Mouse (Mus musculus): Measurements from ENCODE around the gene Pfn1.
A peak's percentile ranks its signal among the peaks of the same experiment; 100 is the strongest.

The Pfn1 gene

GRCm38 (mm10) chr11:70654198-70654922 lies at the start of gene Pfn1:
TSS of gene Pfn1 (minus strand) at chr11:70654644.
- peak; percentile 81 to 91 for DNase-seq

GRCm38 (mm10) chr11:70702781-70703180 lies 48.3 kb upstream of the Pfn1 start:
- peak in 1 of 2 experiments; percentile 42 for DNase-seq

- no peak for DNase-seq
Measured at GRCm38 (mm10) chr11:70701984-70702733, 47.7 kb upstream of the Pfn1 start.

- DNase-seq = peak in 1 of 2 experiments; percentile 27
Measured at GRCm38 (mm10) chr11:70701221-70701955, 46.9 kb upstream of the Pfn1 start.

- peak; percentile 74 to 75 for DNase-seq
Measured at GRCm38 (mm10) chr11:70700613-70701012, 46.2 kb upstream of the Pfn1 start.

- DNase-seq = peak; percentile 98
Measured at GRCm38 (mm10) chr11:70699722-70700556, 45.5 kb upstream of the Pfn1 start, which contains the start of the genes Inca1 and Kif1c. TSS of gene Inca1 (minus strand) at chr11:70700155. TSS of gene Kif1c (plus strand) at chr11:70700548.

GRCm38 (mm10) chr11:70699051-70699450 lies 44.6 kb upstream of the Pfn1 start:
- DNase-seq = no peak

- DNase-seq = no peak
Measured at GRCm38 (mm10) chr11:70697376-70697775, 42.9 kb upstream of the Pfn1 start.

- no peak for DNase-seq
Measured at GRCm38 (mm10) chr11:70693504-70693903, 39.1 kb upstream of the Pfn1 start.

- DNase-seq = peak in 1 of 2 experiments; percentile 4
Measured at GRCm38 (mm10) chr11:70689578-70689977, 35.1 kb upstream of the Pfn1 start.

- DNase-seq = no peak
Measured at GRCm38 (mm10) chr11:70688372-70688771, 33.9 kb upstream of the Pfn1 start.

GRCm38 (mm10) chr11:70687601-70688199 lies 33.3 kb upstream of the Pfn1 start, which contains the start of gene Camta2:
TSS of gene Camta2 (minus strand) at chr11:70688105.
- peak; percentile 93 to 95 for DNase-seq

GRCm38 (mm10) chr11:70686901-70687566 lies 32.6 kb upstream of the Pfn1 start:
- peak; percentile 73 to 78 for DNase-seq

GRCm38 (mm10) chr11:70683640-70684039 lies 29.2 kb upstream of the Pfn1 start:
- DNase-seq = no peak

GRCm38 (mm10) chr11:70681897-70682581 lies 27.6 kb upstream of the Pfn1 start:
- peak in 1 of 2 experiments; percentile 44 for DNase-seq

GRCm38 (mm10) chr11:70681170-70681569 lies 26.7 kb upstream of the Pfn1 start:
- DNase-seq = no peak

GRCm38 (mm10) chr11:70679894-70680293 lies 25.4 kb upstream of the Pfn1 start:
- DNase-seq = no peak

- DNase-seq = no peak
Measured at GRCm38 (mm10) chr11:70679361-70679760, 24.9 kb upstream of the Pfn1 start.

GRCm38 (mm10) chr11:70678576-70678975 lies 24.1 kb upstream of the Pfn1 start:
- DNase-seq = no peak

GRCm38 (mm10) chr11:70678092-70678491 lies 23.6 kb upstream of the Pfn1 start:
- peak in 1 of 2 experiments; percentile 6 for DNase-seq
